Mouse (Mus musculus): Measurements from ENCODE around the gene Zfyve16.

- TF ChIP-seq EP300 (IDR thresholded peaks at IDR 0.05) (no peak), CTCF (IDR thresholded peaks at IDR 0.05) (no peak)
These were observed 38.7 kb downstream of the Zfyve16 start for GRCm38 (mm10) chr13:92491923-92492322.

All from lung, postnatal 0 days (tissue).